Mouse (Mus musculus): ENCODE data around the gene 1810055G02Rik.

Gene 1810055G02Rik

DNA sequence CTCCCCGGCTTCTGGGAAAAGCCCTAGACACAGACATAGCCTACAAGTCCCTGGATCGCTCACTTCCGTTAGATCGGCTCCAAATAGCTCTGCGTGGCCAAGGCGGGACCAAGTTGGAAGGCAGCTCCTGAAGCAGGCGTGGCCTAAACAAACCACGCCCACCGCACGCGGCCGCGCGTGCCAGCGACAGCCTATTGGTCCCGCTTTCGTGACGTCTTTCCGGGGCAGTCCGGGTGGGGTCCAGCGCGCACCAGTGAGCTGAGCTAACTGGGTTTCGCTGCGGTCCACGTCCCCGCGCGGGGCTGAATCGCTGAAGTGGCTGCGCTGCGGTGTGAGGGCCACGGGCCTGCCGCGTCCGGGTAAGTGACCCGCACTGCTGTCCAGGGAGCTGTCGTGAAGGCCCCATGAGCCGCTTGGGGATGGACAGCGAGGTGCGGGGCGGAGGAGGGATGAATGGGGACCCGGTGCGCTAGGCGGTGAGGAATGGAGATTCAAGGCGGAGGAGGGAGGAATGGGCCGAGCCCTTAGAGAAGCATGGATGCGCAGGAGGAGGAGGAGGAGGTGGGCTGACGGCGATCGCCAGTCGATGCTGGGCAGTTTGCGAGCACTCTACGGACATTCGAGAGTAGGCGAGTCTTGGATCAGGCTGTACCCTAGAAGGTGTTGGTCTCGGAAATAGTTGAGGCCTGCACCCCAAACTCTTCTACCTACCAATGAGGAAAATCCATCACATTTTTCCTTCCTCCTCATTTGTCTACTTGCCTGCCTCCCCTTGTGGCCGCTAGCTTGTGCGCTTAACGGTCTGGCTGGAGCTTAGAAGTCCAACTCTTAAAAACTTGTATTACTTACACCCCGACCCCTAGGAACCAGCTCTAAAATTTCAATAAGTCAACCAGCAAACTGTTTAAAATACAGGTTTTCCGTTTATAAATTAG, at the start of gene 1810055G02Rik:
1810055G02Rik (plus strand) TSS at position 216 of the 935 bp plus-strand sequence.
- DNase-seq: peak; percentile 98 to 99

DNA sequence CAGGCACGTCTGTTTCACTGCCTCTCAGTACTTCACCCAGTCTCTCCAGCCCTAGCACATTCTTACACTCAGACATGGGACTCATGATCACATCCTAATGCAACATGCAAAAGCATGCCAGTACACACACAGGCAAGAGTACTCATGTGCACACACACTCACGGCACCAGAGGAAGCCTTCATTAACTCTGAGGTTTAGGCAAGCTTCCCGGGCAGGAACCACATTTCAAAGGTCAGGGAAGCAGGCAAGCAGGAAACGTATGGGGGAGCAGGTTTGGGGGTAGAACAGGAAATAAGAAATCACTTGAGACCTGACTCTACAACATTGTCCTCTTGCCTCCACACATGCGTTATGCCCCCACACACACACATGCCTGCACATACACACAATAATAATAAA, 42.6 kb upstream of the 1810055G02Rik start:
- DNase-seq: peak; percentile 65 to 75

DNA sequence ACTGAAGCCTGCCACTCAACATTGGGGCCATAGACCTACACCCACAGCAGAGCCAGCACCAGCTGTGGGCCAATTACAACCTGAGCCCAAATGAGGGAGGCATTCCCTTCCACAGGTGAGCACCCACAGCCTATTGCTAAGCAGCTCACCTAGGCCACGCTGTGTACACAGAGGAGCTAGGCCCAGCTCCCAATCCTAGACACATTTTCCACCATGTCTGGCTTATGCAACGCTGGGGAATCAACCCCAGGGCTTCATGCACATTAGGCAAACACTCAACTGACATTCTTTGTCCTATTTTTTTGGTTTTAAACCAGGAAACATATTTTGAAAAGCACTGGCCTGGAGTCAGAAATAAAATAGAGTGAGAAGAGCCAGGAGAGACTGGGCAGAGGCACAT, 41.5 kb upstream of the 1810055G02Rik start:
- DNase-seq: no peak

DNA sequence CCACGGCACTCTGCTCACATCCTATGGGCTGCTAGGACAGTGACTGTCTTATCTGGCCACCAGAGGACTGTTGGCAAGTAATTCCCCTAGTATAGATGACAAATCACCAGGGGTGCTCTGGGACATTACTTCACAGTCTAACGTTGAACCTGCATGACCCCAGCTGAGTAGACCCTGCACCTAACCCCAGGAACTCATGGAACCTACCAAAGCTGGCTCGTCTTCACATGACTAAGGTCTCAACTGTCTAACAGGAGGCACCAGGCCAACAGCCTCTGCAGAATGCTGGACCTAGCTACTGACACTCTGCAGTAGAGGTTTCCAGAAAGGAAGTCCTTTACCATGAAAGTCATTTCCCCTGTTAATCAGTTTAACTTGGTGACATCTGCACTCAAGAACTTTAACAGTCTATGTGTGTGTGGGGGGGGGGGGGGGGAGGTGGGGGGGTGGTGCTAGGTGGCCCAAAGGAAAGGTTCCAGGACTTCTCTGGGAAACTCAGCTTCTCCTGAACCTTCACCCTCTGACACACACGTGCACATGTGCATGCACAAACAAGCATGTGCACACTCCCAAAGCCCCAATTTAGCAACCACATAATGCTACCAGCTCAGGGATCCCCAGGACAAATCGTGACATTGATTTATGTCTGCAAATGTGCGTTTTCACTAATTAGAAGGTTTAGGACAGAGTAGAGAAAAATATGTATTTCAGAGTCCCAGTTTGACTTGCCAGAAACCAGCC, 40.8 kb upstream of the 1810055G02Rik start:
- DNase-seq: peak; percentile 47 to 63

DNA sequence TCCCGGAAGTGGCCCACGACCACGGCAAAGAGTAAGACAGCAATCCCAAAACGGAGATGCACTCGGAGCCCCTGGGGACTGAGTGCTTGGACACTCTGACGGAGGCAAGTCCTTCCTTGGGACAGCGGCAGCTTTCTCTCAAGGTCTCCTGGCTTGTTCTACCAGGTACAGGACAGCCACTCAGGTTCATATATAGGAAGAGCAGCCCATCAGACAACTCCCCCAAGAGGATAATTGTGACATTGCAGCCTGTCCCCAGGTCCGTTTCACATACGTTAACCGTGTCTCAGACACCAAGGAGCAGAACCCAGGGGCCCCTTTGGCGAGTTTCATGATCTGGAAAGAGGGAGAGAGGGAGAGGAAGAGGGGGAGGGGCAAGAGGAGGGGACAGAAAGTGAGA, 40.1 kb upstream of the 1810055G02Rik start:
- no peak for DNase-seq

DNA sequence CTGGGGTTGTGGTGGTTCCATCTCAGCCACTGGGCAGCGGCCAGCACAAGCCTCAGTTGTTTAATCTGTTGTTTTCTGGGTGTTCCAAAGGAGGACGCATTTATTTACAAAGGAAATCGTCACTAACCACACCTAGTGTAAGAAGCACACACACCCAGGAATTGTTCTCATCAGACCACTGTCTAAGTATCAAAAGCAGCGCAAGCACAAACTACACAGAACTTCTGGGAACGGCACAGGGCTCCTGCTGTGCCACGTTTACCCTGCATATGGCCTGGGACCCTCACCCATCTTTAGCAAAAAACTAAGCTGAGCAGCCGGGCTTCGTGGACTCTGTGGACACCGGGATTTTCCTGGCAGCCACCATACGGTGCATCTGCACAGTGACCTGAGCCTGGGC, 39.5 kb upstream of the 1810055G02Rik start:
- no peak for DNase-seq

DNA sequence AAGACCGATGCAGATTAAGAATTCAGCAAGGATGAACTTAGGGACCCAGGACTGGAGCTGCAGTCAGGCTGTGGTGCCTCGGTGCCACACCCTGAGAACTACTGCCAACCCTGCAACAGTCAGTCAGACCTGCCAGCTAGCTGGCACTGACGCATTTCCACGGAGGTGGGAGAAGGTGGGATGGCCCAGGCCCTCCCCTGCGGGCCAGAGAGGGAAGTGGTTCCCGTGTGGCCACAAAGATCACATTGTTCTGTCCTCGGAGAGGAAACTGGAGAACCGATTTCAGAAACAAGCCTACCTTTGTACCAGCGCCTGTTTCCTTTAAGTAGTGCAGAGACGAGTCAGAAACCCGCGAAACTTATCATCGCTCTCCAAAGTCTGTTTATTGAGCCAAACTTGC, 39.0 kb upstream of the 1810055G02Rik start:
- DNase-seq: peak in 1 of 2 experiments; percentile 61

DNA sequence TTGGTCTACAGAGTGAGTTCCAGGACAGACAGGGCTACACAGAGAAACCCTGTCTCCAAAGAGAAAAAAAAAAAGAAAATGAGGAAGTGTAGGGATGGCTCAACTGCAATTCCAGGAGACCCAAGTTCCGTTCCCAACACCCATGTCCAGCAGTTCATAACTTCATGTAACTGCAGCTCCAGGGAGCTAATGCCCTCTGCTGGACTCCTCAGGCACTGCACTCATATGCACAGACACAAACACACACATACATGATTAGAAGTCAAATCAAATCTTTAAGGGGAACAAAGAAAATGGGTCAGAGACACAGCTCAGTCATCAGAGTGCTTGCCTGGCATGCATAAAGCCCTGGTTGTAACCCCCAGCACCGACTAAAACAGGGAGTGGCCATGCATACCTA, 34.9 kb upstream of the 1810055G02Rik start:
- no peak for DNase-seq

DNA sequence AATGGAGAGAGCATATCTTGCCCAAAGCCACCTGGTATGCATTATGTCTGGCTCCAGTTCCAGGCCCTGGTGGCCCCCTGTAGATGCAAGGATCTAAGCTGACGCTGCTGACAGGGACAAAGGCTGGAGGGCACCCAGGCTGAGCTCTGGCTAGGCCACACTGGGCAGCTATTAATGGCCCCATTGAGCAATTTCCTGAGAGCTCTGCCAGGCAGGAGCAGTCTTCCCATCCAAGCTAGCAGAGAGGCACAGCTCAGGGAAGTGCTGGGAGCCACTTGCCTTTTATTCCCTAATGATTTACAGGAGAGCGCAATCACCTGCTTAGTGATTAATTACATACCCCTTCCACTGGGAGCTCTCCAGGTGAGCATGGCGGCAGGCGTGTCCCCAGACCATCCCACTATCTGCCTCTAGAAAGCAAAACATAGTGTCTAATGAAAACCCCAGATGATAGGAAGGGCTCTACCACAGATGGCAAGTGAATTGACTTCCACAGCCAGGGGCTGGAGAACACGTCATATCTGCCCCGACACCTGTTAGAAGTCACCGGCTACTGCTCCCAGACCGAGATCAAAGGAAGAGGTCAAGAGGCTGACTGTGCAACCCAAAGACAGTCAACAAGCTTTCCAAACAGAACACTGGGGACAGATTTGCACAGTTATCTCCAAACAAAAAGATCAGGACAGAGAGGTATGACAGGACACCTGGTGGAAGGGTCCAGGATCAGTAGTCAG, 33.8 kb upstream of the 1810055G02Rik start:
- peak in 1 of 2 experiments; percentile 48 for DNase-seq

DNA sequence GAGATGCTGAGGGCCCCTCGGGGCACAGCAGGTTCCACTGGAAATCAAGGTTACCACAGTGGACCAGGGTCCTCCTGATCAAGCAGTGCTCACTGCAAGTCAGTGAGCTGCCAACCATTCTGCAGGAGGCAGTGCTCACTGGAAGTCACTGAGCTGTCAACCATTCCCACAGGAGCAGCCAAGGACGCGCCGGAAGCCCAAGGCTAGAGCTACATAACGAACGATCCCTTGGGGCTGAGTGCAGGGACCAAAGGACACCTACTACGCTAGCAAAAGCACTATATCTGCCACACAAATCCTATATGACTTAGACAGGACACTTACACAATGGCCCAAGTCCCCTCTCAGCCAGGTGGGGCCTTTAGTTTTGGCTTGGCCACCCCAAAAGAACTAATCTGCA, 27.4 kb upstream of the 1810055G02Rik start:
- peak; percentile 51 to 65 for DNase-seq

DNA sequence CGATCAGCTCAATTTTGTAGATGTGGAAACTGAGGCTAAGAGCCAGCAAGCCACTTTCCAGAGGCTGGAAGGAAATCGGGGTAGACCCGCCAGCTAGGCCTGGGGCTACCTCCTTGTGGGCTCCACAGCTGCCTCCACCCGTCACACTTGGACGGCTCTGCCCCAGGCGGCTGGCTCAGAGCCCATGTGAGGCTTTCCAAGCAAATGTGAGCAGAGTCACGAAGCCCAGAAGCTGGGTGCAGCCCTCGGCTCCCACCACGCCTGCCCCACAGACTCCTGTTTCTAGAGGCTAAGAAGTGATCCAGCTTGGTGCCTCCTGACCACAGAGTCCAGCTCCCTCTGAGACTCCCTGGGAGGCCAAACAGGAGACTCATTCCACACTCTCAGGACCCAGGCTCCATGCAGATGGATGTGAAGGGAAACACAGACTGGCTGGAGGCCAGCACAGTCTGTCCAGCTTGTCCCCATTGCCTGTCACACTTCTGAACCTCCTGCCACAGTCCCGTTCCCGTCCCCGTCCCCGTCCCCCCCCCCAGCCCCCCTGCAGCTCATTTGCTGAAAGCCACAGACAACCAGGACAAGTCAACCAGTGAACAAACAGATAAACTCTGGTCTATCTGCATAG, 26.7 kb upstream of the 1810055G02Rik start:
- DNase-seq: peak; percentile 85 to 91

DNA sequence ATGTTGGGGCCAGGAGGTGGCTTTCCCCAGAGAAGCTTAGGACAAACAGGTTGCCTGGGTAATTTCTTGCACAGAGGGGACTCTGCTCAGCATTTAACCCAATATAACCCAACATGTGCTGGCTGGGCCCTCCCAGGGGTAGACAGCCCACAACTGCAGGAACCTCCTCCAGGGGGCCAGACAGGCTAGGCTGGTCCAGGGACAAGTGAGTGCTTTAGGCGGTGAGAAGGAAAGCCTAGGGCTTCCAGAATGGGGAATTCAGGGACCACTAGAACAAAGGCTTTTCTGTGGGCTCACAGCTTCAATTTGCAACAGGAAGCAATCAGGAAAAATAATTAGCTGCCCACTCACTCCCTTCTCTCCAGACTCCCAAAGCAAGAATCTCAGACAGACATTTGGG, 23.7 kb upstream of the 1810055G02Rik start:
- DNase-seq: peak; percentile 39 to 53

DNA sequence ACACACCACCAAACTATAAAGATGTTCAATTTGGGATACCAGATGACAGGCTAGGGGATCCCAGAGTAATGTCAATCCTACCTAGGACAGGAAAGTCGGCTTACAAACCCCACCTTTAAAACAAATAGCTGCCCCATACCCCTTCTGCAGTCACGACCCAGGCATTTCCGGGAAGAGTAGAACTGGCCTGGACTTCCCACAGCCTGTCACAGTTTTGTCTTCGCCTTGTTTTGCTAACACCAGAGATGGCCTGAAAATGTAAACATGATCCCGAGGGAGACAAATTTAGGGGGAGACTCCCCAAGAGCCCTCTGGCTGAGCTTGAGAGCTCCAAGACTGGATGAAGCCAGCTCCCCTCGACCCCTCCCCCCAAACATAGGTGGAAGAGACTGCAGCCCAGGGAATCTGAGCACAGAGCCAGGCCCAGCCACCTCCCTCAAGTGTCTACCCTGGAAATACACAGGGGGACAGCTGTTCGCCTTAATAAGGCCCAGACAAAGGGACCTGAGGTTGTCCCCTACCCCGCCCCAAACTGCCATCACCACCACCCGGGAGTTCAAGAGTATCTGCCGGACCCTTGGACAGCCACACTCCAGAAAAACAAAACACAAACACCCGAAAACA, 23.0 kb upstream of the 1810055G02Rik start:
- DNase-seq: peak; percentile 42 to 53

DNA sequence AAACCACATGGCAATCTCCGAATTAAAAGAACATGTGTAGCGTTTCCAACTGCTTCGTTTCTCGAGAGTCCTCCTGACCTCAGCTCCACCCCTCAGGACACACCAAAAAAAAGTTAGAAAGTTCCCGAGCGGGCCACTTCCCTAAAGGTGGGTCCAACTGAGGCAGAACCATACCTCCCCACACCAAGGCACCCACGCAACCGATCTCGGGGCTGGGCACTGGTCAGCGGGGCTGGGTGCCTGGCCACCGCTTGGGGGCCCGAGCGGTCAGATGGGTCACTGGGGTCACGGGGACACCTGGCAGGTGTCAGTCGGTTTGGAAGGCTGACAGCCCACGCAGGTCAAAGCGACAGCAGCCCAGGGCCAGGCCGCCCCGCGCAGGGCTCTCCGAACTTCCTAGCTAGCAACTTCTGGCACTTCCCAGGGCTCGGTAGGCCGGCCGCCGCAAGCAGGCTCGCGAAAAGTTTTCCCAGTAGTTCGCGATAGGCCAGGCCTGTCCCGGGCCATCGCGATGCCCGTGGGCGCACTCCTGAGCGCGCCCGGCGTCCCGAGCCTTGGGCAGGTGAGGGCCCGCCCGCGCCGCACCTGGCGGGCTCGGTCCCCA, 22.4 kb upstream of the 1810055G02Rik start:
- DNase-seq: peak; percentile 64 to 79

DNA sequence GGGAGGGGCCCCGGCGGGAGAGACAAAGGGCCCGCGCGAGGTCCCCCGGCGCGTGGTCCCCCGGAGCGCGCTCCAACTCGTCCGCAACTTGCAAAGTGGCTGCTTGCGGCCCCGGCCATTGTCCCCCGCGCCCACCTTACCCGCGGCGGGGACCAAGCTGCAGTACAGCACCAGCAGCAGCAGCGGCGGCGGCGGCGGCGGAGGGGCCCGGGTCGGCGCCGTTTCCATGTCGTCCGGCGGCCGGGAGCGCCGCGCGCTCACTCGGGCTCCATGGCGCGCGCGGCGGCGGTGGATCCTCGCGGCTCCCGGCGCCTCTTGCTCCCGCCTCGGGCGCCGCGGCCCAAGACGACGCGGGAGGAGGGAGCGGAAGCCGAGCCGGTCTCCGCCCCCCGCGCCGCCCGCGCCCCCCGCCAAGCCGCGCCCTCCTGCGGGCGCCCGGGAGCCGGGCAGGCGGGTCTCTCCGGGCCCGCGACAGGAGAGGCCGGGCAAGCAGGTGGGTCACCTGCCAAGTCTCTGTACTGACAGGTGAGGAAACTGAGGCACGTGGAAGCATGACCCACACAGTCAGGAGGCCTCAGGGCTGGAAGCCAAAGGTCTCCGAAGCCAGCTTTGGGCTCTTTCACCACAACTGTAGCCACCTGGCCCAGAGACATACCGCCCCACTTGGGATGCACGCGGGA, 21.7 kb upstream of the 1810055G02Rik start, which contains the start of gene Lrp5:
Lrp5 (minus strand) TSS at position 350 of the 680 bp plus-strand sequence.
- peak; percentile 76 to 84 for DNase-seq

DNA sequence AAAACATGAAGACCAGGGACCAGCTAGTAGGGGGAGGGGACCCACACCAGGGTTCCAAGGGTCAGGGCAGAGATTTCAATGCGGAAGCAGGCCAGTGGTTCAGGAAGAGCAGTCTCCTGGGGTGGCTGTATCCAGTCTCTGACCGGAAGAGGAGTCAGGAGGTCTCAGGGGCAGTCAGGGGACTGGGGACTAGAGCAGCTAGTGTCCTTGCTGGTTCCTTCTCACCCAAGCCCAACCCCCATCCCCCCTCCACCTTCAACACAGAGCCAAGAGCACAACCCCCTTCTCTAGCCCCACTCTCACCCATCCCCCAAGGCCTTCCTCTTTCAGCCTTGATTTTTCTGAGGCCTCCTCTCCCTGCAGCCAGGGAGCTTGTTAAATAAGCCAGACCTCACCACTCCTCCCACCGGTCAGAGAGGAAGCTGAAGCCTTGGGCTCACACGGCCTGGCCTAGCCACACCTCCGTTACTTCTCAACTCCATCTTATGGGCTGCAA, 20.4 kb upstream of the 1810055G02Rik start:
- peak; percentile 30 to 61 for DNase-seq

DNA sequence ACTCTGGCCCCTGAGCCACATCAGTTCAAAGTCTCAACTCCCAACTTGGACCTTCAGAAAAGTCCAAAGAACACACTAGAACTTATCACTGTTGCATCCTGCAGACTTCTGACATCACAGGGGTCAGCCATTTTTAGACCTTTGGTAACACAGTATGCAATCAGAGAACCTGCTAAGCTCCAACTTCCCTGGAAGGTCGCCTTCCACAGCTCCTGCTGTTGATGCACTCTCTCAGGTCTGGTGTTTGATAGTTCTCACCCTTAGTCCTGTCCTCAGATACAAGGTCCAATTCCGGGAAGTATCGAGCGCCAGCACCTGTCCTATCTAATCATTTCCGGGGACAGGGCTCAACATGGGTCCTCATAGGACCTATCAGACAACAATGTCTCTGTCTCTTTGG, 16.8 kb upstream of the 1810055G02Rik start:
- DNase-seq: no peak

DNA sequence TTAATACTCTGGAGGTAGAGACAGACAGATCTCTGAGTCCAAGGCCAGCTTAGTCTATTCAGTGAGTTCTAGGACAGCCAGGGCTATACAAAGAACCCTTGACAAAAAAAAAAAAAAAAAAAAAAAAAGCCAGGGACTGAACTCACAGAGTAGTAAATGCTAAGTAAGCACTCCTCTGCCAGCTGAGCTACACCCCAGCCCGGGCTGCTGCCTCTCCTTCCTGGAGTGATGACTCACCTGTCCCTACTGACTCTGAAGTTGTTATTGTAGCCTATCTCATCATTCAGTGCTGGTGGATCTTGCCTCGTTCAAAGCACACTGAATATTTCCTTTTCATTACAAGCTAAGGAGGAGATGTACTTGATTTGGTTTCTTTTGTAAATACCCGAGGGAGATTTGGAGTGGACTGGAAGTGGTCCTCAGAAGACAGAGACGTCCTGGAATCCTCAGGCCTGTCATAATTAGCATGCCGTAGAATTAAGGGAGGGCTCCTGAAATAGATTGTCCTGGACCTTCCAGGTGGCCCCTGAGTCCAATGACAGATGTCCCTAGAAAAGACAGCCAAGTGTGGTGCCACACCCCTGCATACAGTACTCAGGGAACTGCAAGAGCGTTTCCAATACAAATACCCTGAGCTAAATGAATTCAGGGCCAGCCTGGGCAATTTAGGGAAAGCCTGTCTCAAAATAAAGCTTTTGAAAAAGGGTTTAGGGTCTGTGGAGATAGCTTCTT, 15.5 kb upstream of the 1810055G02Rik start:
- DNase-seq: no peak

DNA sequence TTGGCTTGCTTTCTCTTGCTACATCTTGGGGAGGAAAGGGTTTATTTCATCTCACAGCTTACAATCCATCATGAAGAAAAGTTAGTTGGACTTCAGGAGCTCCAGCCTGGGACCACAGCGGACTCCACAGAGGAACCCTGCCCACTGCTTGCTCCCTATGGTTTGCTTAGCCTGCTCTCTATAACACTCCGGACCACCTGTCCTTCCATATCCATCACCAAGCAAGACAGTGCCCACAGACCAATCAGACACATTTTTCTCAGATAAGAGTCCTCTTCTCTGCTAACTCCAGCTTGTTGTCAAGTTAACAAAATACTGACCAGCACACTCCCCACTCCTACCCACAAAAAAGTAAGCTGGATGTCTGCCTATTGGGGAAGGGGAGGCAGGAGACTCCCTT, 13.6 kb upstream of the 1810055G02Rik start:
- DNase-seq: no peak

DNA sequence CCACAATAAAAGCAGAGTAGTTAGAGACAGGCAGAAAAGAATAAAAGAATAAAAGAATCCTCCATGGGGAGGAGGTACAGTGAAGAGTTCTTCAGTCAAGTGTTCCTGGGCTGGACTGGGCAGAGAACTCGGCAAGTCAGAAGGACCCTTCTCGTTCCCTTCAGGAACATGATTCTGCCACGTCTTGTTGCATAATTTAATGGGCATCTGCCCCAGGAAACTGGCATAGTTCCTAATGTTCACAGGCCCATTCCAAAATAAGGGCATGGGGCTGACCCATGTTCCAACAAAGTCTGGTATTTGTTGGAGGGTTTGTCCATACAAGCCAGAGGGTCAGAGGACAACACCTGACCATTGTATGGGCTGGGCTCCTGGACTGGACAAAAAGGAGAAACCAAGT, 13.1 kb upstream of the 1810055G02Rik start:
- DNase-seq: no peak

Data from kidney, postnatal 4 days (tissue).